Comparison of ENCODE assay signal across 24 mouse cellular contexts in genomic region chr12:27164920-27165504, GRCm38 (mm10).
DNase-seq lines count a peak whose midpoint lies in the region; ATAC-seq and TF ChIP-seq lines count a peak whose summit lies in the region.
"Had no signal": no experiment of that assay in that cellular context is flagged by ENCODE, and none has a peak within 500 bp of the region (broad histone marks: within the 10 kb centered on the region; RNA-seq: fewer than 3 reads in every experiment).

No protein-coding gene starts in this region.

- 0 out of 2 replicates have a peak overlapping the region, but pooled peaks have one; percentile 4 for H3K27ac ChIP-seq in forebrain, embryonic 10.5 days
- H3K27ac ChIP-seq in forebrain, embryonic 11.5 days (ENCODE audit: low read depth, low read length), result no peak overlapping the region
- no peak overlapping the region for H3K27ac ChIP-seq in kidney, embryonic 15.5 days
- H3K27ac ChIP-seq in kidney, adult 2 months (ENCODE audit: insufficient read depth, low read depth, low read length), result no peak overlapping the region
- H3K27ac ChIP-seq in hindbrain, embryonic 14.5 days, result no peak overlapping the region
- H3K27ac ChIP-seq: heart, embryonic 10.5 days; kidney, postnatal 0 days; limb, embryonic 13.5 days; liver, embryonic 13.5 days had no signal

- H3K4me3 ChIP-seq in forebrain, embryonic 10.5 days, result no peak overlapping the region
- H3K4me3 ChIP-seq in forebrain, embryonic 11.5 days (ENCODE audit: low read depth, low read length), result no peak overlapping the region
- H3K4me3 ChIP-seq in kidney, embryonic 15.5 days (replicated peaks), result no peak overlapping the region
- no peak overlapping the region for H3K4me3 ChIP-seq in kidney, adult 2 months (ENCODE audit: insufficient read depth, low read depth, low read length)
- H3K4me3 ChIP-seq in G1E (ENCODE audit: low read depth, low read length), result 0 out of 2 replicates have a peak overlapping the region, but pooled peaks have one; percentile 10
- H3K4me3 ChIP-seq in hindbrain, embryonic 14.5 days (replicated peaks; ENCODE audit: low read length), result no peak overlapping the region
- H3K4me3 ChIP-seq: heart, embryonic 10.5 days; limb, embryonic 13.5 days; liver, embryonic 13.5 days; myocyte had no signal

- H3K36me3 ChIP-seq in forebrain, embryonic 10.5 days (replicated peaks), result no peaks in the 10 kb centered on the region
- H3K36me3 ChIP-seq in forebrain, embryonic 11.5 days (ENCODE audit: control insufficient read depth, insufficient read depth, low read length), result no peaks in the 10 kb centered on the region
- no peaks in the 10 kb centered on the region for H3K36me3 ChIP-seq in kidney, embryonic 15.5 days
- H3K36me3 ChIP-seq in kidney, adult 2 months (ENCODE audit: control insufficient read depth, insufficient read depth, low read length), result no peaks in the 10 kb centered on the region
- H3K36me3 ChIP-seq in G1E (replicated peaks), result no peaks in the 10 kb centered on the region
- H3K36me3 ChIP-seq in hindbrain, embryonic 14.5 days (replicated peaks; ENCODE audit: control insufficient read depth, insufficient read depth), result no peaks in the 10 kb centered on the region
- H3K36me3 ChIP-seq: heart, embryonic 10.5 days; limb, embryonic 13.5 days; liver, embryonic 13.5 days had no signal

- no peaks in the 10 kb centered on the region for H3K27me3 ChIP-seq in forebrain, embryonic 10.5 days (ENCODE audit: poor library complexity, severe bottlenecking)
- H3K27me3 ChIP-seq in forebrain, embryonic 11.5 days (ENCODE audit: control insufficient read depth, insufficient read depth, low read length), result no peaks in the 10 kb centered on the region
- H3K27me3 ChIP-seq in kidney, embryonic 15.5 days, result no peaks in the 10 kb centered on the region
- no peaks in the 10 kb centered on the region for H3K27me3 ChIP-seq in kidney, adult 2 months (replicated peaks; ENCODE audit: control insufficient read depth, insufficient read depth, low read length)
- no peaks in the 10 kb centered on the region for H3K27me3 ChIP-seq in G1E (ENCODE audit: insufficient read depth, low read length)
- no peaks in the 10 kb centered on the region for H3K27me3 ChIP-seq in hindbrain, embryonic 14.5 days (ENCODE audit: control insufficient read depth, insufficient read depth, low read length)
- H3K27me3 ChIP-seq: limb, embryonic 13.5 days; liver, embryonic 13.5 days had no signal

- no peaks in the 10 kb centered on the region for H3K9me3 ChIP-seq in forebrain, embryonic 10.5 days
- H3K9me3 ChIP-seq in forebrain, embryonic 11.5 days (ENCODE audit: control insufficient read depth, low read length), result no peaks in the 10 kb centered on the region
- no peaks in the 10 kb centered on the region for H3K9me3 ChIP-seq in kidney, embryonic 15.5 days (replicated peaks)
- peaks cover 54% of the 10 kb centered on the region for H3K9me3 ChIP-seq in G1E (replicated peaks)
- H3K9me3 ChIP-seq in hindbrain, embryonic 14.5 days (ENCODE audit: control insufficient read depth, low read length), result no peaks in the 10 kb centered on the region
- H3K9me3 ChIP-seq: heart, embryonic 10.5 days; limb, embryonic 13.5 days; liver, embryonic 13.5 days had no signal

- H3K9ac ChIP-seq in forebrain, embryonic 11.5 days (ENCODE audit: low read length), result no peak overlapping the region
- no peak overlapping the region for H3K9ac ChIP-seq in kidney, embryonic 15.5 days
- no peak overlapping the region for H3K9ac ChIP-seq in hindbrain, embryonic 14.5 days
- H3K9ac ChIP-seq: forebrain, postnatal 0 days; limb, embryonic 13.5 days; liver, embryonic 13.5 days; lung, embryonic 14.5 days had no signal

- H3K4me1 ChIP-seq in forebrain, embryonic 10.5 days, result peaks cover 7% of the 10 kb centered on the region
- no peaks in the 10 kb centered on the region; the same call in 1 of the 2 replicates for H3K4me1 ChIP-seq in forebrain, embryonic 11.5 days (replicated peaks; ENCODE audit: control insufficient read depth, insufficient read depth, low read length)
- H3K4me1 ChIP-seq in kidney, embryonic 15.5 days, result no peaks in the 10 kb centered on the region
- H3K4me1 ChIP-seq in kidney, adult 2 months (ENCODE audit: control insufficient read depth, insufficient read depth, low read length), result no peaks in the 10 kb centered on the region
- no peaks in the 10 kb centered on the region for H3K4me1 ChIP-seq in G1E (ENCODE audit: insufficient read depth, low read depth, low read length)
- H3K4me1 ChIP-seq in hindbrain, embryonic 14.5 days (replicated peaks; ENCODE audit: control insufficient read depth, insufficient read depth, low read length), result peaks cover 3% of the 10 kb centered on the region
- H3K4me1 ChIP-seq: liver, embryonic 13.5 days had no signal

- no peak overlapping the region for H3K4me2 ChIP-seq in forebrain, embryonic 11.5 days (ENCODE audit: low read depth, low read length, severe bottlenecking)
- H3K4me2 ChIP-seq in kidney, embryonic 15.5 days, result no peak overlapping the region
- H3K4me2 ChIP-seq in hindbrain, embryonic 14.5 days (replicated peaks), result no peak overlapping the region
- H3K4me2 ChIP-seq: limb, embryonic 13.5 days; liver, embryonic 13.5 days; lung, embryonic 14.5 days had no signal

- TF ChIP-seq CTCF in kidney, adult 2 months (conservative IDR thresholded peaks at IDR 0.05; ENCODE audit: insufficient read depth, insufficient read length, low read depth, low read length), result no peak
- TF ChIP-seq CTCF in G1E (IDR thresholded peaks at IDR 0.05; ENCODE audit: low read depth, low read length), result no peak

- ATAC-seq in forebrain, embryonic 11.5 days (replicated peaks; ENCODE audit: low FRiP score), result no peak
- ATAC-seq in kidney, embryonic 15.5 days (replicated peaks; ENCODE audit: low FRiP score), result peak; percentile 36; the same call in 1 of the 2 replicates
- ATAC-seq in G1E (ENCODE audit: extremely low read depth, insufficient number of reproducible peaks, low FRiP score, poor library complexity, severe bottlenecking), result no peak
- peak; percentile 34; the same call in 1 of the 2 replicates for ATAC-seq in hindbrain, embryonic 14.5 days (ENCODE audit: low FRiP score)
- ATAC-seq: activated CD4-positive, CD25-positive, alpha-beta regulatory T cell, adult 4 months; CD4-positive, CD25-positive, alpha-beta regulatory T cell, adult 4 months; forebrain, postnatal 0 days had no signal

- no peak for TF ChIP-seq POLR2A in kidney, adult 2 months (IDR thresholded peaks at IDR 0.05; ENCODE audit: low read depth, low read length)

- 91% methylated on average over 4 of the region's 4 CpGs for WGBS in forebrain, embryonic 10.5 days
- 90% methylated on average over 4 of the region's 4 CpGs for WGBS in forebrain, embryonic 11.5 days
- 85% methylated on average over 4 of the region's 4 CpGs for WGBS in kidney, embryonic 15.5 days
- 82% methylated on average over 4 of the region's 4 CpGs for WGBS in kidney, adult 2 months
- WGBS in hindbrain, embryonic 14.5 days, result 87% methylated on average over 4 of the region's 4 CpGs

- no peak for DNase-seq in forebrain, embryonic 10.5 days (ENCODE audit: extremely low spot score, low spot score)
- no peak for DNase-seq in forebrain, embryonic 11.5 days (ENCODE audit: low spot score)
- DNase-seq in kidney, adult 2 months, result no peak
- no peak for DNase-seq in G1E (ENCODE audit: low spot score)
- no peak for DNase-seq in hindbrain, embryonic 14.5 days (ENCODE audit: low spot score)
- no peak for DNase-seq in urinary bladder, postnatal 36 days (ENCODE audit: low spot score in 2 of 2)
- no peak for DNase-seq in ovary, adult 18-20 months (ENCODE audit: low spot score)
- DNase-seq: adrenal gland, postnatal 10 days; cerebellum, adult 9-10 months; forebrain, postnatal 0 days; gastrocnemius, postnatal 36 days; heart, postnatal 14 days; liver, embryonic 13.5 days; lung, embryonic 14.5 days; lung, postnatal 36 days; retina, postnatal 1 day; thymus, postnatal 14 days had no signal

Comparison
In these comparisons a context has a peak if more than half of its experiments do, and no peak if none do; other contexts are left out.
1. ATAC-seq: peak in kidney, embryonic 15.5 days (single experiment) and hindbrain, embryonic 14.5 days (single experiment); none in forebrain, embryonic 11.5 days (single experiment) and G1E (single experiment).